Mouse (Mus musculus): ENCODE measurements around the gene Cdc42ep5.

GRCm38 (mm10) chr7:4138181-4138580, 26.5 kb downstream of the Cdc42ep5 start:
- TF ChIP-seq CTCF (IDR thresholded peaks at IDR 0.05; ENCODE audit: extremely low read depth, insufficient read length, insufficient replicate concordance, low read depth, low read length), result no peak
- no peak for TF ChIP-seq POLR2A (IDR thresholded peaks at IDR 0.05; ENCODE audit: low read depth, low read length)
